Mouse (Mus musculus): ENCODE results near the gene Msantd2. TPM values are rescaled to one million over a fixed set of nuclear protein-coding genes. Genes with fewer than 3 reads are reported as not detected.

Msantd2 gene
- total and polyA plus RNA-seq, 2 experiments, result 10.3 to 16.2 TPM

- Histone ChIP-seq H3K4me3 (ENCODE audit: insufficient read depth, low read depth, low read length) (no peak overlapping the region), H3K36me3 (ENCODE audit: control insufficient read depth, insufficient read depth, low read length) (no peaks in the 10 kb centered on the region), H3K4me1 (ENCODE audit: control insufficient read depth, insufficient read depth, low read length) (0 out of 2 replicates have a peak, but pooled peaks cover 3% of the 10 kb centered on the region), H3K79me2 (ENCODE audit: control insufficient read depth, insufficient read depth, low read length) (no peaks in the 10 kb centered on the region), H3K27ac (replicated peaks; ENCODE audit: insufficient read depth, low read depth, low read length) (no peak overlapping the region), H3K27me3 (ENCODE audit: control insufficient read depth, insufficient read depth, low read length) (no peaks in the 10 kb centered on the region), H3K9ac (ENCODE audit: low read depth, low read length) (no peak overlapping the region)
- TF ChIP-seq CTCF (IDR thresholded peaks at IDR 0.05; ENCODE audit: low read depth, low read length) (no peak), POLR2A (IDR thresholded peaks at IDR 0.05; ENCODE audit: extremely low read depth, insufficient read depth, low read length) (no peak)
- no peak for DNase-seq (ENCODE audit: extremely low read depth, low read depth, low spot score)
- WGBS, result 63% methylated on average over 3 of the region's 3 CpGs
These were observed 83.2 kb downstream of the Msantd2 start for GRCm38 (mm10) chr9:37572204-37572876.

Other genes starting within 250 kb of the Msantd2 start
- gene Slc37a2, start 233.6 kb upstream of the Msantd2 start, total RNA-seq (2014; rRNA removed), result 1.8 TPM in 2 replicates
- 1.7 TPM in 2 replicates for gene Slc37a2, start 233.6 kb upstream of the Msantd2 start, polyA plus RNA-seq (2012; rRNA removed)
- 1.9 and 2.1 TPM in 2 replicates for gene Ccdc15, start 140.9 kb upstream of the Msantd2 start, total RNA-seq (2014; rRNA removed)
- 0.35 and 0.59 TPM in 2 replicates for gene Ccdc15, start 140.9 kb upstream of the Msantd2 start, polyA plus RNA-seq (2012; rRNA removed)
- not detected in 2 replicates for gene Hepacam, start 122.0 kb upstream of the Msantd2 start, total RNA-seq (2014; rRNA removed)
- gene Hepacam, start 122.0 kb upstream of the Msantd2 start, polyA plus RNA-seq (2012; rRNA removed), result 0.02 TPM in 1 of 2 replicates, not detected in the other
- gene Robo4, start 87.4 kb upstream of the Msantd2 start, total RNA-seq (2014; rRNA removed), result 3.6 and 6.8 TPM in 2 replicates
- 5.0 and 7.4 TPM in 2 replicates for gene Robo4, start 87.4 kb upstream of the Msantd2 start, polyA plus RNA-seq (2012; rRNA removed)
- gene Robo3, start 56.1 kb upstream of the Msantd2 start, total RNA-seq (2014; rRNA removed), result 0.07 TPM in 1 of 2 replicates, not detected in the other
- 0.41 and 0.67 TPM in 2 replicates for gene Robo3, start 56.1 kb upstream of the Msantd2 start, polyA plus RNA-seq (2012; rRNA removed)
- 7.7 and 13.5 TPM in 2 replicates for gene Esam, start 38.8 kb downstream of the Msantd2 start, total RNA-seq (2014; rRNA removed)
- 6.3 and 8.8 TPM in 2 replicates for gene Esam, start 38.8 kb downstream of the Msantd2 start, polyA plus RNA-seq (2012; rRNA removed)
- 1.5 and 1.6 TPM in 2 replicates for gene Vsig2, start 49.9 kb downstream of the Msantd2 start, total RNA-seq (2014; rRNA removed)
- gene Vsig2, start 49.9 kb downstream of the Msantd2 start, polyA plus RNA-seq (2012; rRNA removed), result 0.78 and 1.5 TPM in 2 replicates
- gene Nrgn, start 63.6 kb downstream of the Msantd2 start, total RNA-seq (2014; rRNA removed), result 0.09 TPM in 1 of 2 replicates, not detected in the other
- gene Nrgn, start 63.6 kb downstream of the Msantd2 start, polyA plus RNA-seq (2012; rRNA removed), result 0.25 and 0.86 TPM in 2 replicates
- gene Siae, start 66.4 kb downstream of the Msantd2 start, total RNA-seq (2014; rRNA removed), result 27.5 and 27.9 TPM in 2 replicates
- gene Siae, start 66.4 kb downstream of the Msantd2 start, polyA plus RNA-seq (2012; rRNA removed), result 17.4 and 17.7 TPM in 2 replicates
- gene Spa17, start 124.4 kb downstream of the Msantd2 start, total RNA-seq (2014; rRNA removed), result 0.27 and 0.55 TPM in 2 replicates
- gene Spa17, start 124.4 kb downstream of the Msantd2 start, polyA plus RNA-seq (2012; rRNA removed), result 0.13 TPM in 1 of 2 replicates, not detected in the other
- gene Tbrg1, start 168.0 kb downstream of the Msantd2 start, total RNA-seq (2014; rRNA removed), result 35.0 and 35.8 TPM in 2 replicates
- 19.2 and 23.8 TPM in 2 replicates for gene Tbrg1, start 168.0 kb downstream of the Msantd2 start, polyA plus RNA-seq (2012; rRNA removed)
- not detected in 2 replicates for gene Panx3, start 179.9 kb downstream of the Msantd2 start, total RNA-seq (2014; rRNA removed)
- gene Panx3, start 179.9 kb downstream of the Msantd2 start, polyA plus RNA-seq (2012; rRNA removed), result not detected in 2 replicates
- not detected in 2 replicates for gene Olfr160, start 226.9 kb downstream of the Msantd2 start, total RNA-seq (2014; rRNA removed)
- not detected in 2 replicates for gene Olfr160, start 226.9 kb downstream of the Msantd2 start, polyA plus RNA-seq (2012; rRNA removed)

Measured in liver, adult 2 months (tissue).